Mouse (Mus musculus): Measurements from ENCODE around the gene Col13a1.

The Col13a1 gene

GRCm38 (mm10) chr10:61905308-61905707 is 73.6 kb downstream of the Col13a1 start:
- in situ Hi-C loops (cut with MboI), result no loop called here

GRCm38 (mm10) chr10:61898116-61898515 is 80.8 kb downstream of the Col13a1 start:
- in situ Hi-C loops (cut with MboI), result no loop called here

DNA sequence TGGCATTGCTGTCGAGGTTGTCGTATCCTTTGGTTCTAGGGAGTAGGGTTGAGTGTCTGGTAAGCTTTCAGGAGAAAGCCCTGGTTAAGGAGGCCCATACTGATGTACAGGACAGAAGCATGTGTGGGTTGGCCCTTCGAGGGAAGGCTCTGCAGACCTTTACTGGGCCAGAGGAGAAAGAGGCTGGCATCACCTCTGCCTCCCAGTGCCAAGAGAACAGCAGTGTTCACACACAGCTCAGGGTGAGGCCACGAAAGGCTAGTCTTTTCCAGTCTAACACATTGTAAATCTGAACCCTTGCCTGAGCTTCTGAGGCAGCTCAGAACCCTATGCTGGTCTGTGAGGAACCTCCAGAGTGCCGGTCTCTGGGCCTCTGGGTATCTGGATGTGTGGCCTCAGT is 84.3 kb downstream of the Col13a1 start:
- in situ Hi-C loops (cut with MboI), result no loop called here

DNA sequence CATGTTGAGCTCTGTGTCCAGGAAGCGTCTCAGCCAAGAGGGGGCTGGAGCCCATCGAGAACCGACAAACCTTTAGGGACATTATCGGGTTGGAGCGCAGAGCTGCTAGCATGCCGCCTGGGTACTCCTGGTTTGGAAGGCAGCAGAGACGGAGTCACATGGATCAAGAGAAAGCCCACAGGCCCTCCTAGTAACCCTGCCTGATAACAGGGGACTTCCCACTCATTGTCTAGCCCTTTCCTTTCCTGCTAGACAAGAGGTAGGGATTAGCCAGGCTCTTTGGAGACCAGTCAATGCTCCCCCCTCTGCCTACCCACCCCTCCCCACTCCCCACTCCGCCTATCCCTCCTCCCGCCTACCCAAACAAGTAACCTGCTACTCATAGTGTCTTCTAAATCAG is 87.8 kb downstream of the Col13a1 start:
- in situ Hi-C loops (cut with MboI), result no loop called here

DNA sequence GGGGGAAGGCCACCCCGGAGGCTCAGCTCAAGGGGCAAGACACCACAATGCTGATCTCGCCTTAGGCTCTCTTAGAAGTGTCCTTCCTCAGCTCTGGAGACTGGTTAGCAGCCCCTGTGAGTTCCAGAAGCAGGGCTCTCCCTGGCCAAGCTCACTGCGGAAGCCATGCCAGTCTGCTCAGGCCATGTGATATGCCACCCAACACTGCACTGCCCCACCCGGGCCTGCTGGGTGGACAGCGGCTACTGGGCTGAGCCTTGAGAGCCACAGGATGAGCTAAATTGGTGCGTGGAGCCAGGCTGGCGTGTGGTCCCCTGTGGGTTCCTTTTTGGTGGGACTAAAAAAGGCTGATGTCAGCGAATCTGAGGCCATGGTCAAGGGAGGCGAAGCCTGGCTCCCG is 88.6 kb downstream of the Col13a1 start:
- in situ Hi-C loops (cut with MboI), result no loop called here

DNA sequence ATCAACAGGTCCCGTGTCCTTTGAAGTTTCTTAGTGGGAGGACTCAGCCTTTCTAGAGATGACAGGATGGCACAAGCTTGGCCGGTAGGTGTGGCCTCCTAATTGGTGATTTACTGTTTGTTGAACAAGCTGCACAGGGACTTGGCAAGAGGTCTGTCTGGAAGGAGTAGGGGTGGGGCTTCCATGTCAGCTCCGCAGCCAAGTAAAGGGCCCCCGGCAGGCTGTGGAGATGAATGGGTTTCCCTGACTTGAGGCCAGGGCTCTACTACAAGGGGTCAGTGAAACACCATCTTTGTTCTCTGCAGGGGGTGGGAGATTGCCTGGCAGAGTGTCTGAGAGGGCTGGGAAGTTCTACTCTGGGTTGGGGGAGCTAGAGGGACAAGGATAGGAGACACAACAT is 99.5 kb downstream of the Col13a1 start:
- in situ Hi-C loops (cut with MboI), result no loop called here

- in situ Hi-C loops (cut with MboI), result no loop called here
These were observed 101.1 kb downstream of the Col13a1 start for GRCm38 (mm10) chr10:61877787-61878186.

DNA sequence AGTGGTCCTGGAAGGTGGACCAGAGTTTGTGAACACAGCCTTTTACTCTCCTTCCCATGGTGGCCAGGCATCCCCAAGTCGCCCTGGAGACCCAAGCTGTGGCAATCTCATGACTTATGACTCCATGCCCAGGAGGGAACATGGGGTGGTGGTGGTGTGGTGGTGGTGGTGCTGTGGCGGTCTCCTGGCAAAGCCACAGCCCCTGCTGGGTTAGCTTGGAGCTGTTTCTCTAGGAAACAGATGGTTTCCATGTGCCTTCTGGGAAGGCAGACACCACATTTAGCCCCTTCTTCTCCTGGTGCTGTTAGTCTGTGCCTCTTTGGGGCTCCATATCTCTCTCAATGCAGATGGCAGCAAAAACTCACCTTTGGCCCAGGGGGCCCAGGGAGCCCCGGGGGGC is 109.1 kb downstream of the Col13a1 start:
- in situ Hi-C loops (cut with MboI), result no loop called here

DNA sequence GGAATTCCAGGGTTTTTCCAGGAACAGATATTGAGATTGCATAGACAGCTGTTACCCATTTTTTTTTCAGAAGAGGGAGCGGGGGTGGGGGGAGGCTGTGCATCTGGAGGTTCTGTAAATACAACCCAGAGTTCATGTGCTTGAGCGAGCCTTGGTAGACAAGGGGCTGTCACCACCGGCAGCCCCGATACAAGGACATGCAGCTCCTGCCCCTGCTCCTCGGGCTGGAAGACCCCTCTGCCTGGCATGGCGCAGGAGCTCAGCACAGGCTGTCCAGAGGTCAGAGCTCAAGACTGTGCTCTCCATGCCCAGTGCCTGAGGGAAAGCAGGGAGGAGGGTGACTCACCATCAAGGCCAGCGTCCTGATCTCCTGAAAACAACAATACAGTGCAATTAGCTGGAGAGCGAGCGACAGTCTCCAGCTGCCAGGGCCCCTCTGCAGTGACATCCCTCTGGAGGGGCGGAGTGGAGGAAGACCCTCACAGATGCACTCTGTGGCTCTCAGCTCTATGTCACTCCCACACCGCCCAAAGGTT is 112.8 kb downstream of the Col13a1 start:
- in situ Hi-C loops (cut with MboI), result no loop called here

- in situ Hi-C loops (cut with MboI), result no loop called here
These were observed 119.5 kb downstream of the Col13a1 start for GRCm38 (mm10) chr10:61859451-61859850.

DNA sequence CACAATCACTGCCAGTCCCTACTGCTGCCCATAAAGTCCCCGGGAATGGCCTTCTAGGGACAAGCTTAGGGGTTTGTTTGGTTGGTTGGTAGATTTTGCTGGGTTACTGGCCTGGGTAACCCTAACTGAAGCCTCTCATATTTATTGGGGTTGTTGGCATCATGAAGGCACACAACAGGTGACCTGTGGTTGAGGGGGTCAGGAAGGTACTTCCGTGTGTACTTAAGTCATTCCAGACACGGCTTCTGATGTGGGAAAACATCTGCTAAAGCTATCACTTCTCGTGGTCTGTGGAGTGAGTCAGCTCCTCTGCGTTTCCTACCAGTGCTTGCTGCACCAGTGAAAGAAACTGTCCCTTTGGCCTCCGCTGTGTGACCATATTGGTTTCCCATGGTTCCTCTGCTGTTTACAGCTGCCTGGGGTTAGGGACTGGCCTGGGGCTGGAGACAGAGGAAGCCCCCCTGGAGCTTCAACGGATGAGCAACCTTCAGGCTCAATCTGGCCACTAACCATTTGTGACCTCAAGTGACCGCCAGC is 123.7 kb downstream of the Col13a1 start:
- in situ Hi-C loops (cut with MboI), result no loop called here

DNA sequence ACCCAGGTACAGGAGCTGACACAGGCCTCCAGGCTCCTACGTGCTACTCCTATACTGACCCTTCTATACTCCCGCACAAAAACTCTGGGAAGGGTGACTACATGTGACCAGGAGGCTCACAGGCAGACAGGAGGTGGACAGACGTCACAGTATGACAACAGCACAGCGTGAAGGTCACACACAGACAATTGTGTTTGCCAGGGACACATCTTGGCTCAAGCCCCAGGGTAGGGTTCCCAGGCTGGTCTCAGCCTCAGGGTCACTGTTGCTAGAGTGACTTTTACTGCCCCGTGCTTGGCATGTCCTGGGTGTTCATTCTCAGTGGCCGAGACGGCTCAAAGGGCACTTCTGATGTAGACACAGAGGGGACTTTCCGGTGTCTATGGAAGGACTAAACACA is 126.1 kb downstream of the Col13a1 start:
- in situ Hi-C loops (cut with MboI), result no loop called here

DNA sequence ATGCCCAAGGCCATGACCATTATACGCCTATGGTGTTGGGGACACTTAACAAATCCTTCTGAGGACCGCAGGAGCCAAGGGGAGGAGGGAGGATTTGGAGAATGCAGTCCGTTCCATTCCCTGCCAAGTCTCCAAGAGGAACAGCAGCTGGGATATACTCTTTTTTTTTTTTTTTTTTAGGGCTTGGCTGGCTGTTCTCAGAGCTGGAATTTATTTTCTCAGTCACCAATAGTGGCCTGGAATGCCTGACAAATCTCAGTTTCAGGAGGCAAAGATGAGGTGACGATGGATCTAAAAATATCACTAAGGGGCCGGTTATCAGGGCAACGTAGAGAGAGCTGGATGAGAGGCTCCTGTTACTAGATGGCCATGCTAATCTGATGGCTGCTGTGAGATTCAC is 130.4 kb downstream of the Col13a1 start:
- in situ Hi-C loops (cut with MboI), result no loop called here

DNA sequence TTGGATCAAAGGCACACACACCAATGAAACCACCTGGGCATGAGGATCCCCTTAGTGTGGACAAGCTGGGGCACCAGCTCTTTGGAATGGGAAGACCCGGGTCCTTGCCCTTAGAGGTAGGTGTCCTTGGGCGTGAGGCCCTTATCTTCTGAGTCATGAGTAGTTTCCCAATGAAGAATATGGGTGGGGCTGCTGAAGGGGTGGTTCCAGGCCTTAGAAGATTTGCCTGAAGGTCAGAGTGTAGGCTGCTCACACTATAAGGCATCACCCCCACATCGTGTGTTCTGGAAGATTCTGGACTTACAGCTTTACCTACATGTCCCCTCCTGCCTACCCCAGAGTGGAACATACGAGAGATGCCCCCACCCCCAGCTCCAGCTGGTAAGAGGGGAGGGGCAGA is 133.4 kb downstream of the Col13a1 start:
- in situ Hi-C loops (cut with MboI), result no loop called here

GRCm38 (mm10) chr10:61844475-61844874 is 134.4 kb downstream of the Col13a1 start:
- in situ Hi-C loops (cut with MboI), result no loop called here

- in situ Hi-C loops (cut with MboI), result no loop called here
These were observed 136.6 kb downstream of the Col13a1 start for GRCm38 (mm10) chr10:61842261-61842660.

- in situ Hi-C loops (cut with MboI), result no loop called here
These were observed 139.6 kb downstream of the Col13a1 start for GRCm38 (mm10) chr10:61839326-61839725.

GRCm38 (mm10) chr10:61838769-61839168 is 140.1 kb downstream of the Col13a1 start:
- in situ Hi-C loops (cut with MboI), result no loop called here

GRCm38 (mm10) chr10:61837286-61837685 is 141.6 kb downstream of the Col13a1 start:
- in situ Hi-C loops (cut with MboI), result no loop called here

DNA sequence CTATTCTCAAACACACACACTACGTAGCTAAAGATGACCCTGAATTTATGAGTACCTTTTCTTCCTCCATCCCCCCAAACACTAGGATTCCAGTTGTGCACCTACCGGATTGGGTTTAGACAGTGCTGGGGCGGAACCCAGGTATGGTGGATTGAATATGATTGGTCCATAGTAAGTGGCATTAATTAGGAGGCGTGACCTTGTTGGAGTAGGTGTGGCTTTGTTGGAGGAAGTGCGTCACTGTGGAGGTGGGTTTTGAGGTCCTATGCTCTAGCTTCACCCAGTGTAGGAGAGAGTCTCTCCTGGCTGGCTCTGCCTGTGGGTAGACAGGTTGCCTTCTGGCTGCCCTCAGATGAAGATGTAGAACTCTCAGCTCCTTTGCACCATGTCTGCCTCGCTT is 144.6 kb downstream of the Col13a1 start:
- in situ Hi-C loops (cut with MboI), result no loop called here

GRCm38 (mm10) chr10:61832713-61833112 is 146.2 kb downstream of the Col13a1 start:
- in situ Hi-C loops (cut with MboI), result no loop called here

DNA sequence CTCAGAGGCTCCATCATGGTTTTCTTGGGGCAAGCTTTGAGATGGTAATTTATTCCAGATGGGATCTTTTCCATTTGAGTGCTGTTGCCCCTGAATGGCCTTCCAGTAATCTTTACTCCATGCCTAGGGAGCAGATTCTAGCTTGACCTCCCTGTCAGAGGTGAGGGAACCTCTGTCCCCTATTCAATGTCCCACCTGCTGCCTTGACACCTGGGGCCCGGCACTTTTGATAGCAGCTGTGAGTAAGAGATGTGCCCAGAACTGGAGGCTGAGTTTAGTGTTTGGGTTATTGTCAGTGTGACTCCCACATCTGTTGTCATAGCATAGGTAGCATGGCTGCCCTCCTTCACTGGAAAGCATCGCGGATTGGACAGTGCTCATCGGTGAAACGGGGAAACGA is 147.2 kb downstream of the Col13a1 start:
- in situ Hi-C loops (cut with MboI), result no loop called here

- in situ Hi-C loops (cut with MboI), result no loop called here
These were observed 147.7 kb downstream of the Col13a1 start for GRCm38 (mm10) chr10:61831251-61831650.

DNA sequence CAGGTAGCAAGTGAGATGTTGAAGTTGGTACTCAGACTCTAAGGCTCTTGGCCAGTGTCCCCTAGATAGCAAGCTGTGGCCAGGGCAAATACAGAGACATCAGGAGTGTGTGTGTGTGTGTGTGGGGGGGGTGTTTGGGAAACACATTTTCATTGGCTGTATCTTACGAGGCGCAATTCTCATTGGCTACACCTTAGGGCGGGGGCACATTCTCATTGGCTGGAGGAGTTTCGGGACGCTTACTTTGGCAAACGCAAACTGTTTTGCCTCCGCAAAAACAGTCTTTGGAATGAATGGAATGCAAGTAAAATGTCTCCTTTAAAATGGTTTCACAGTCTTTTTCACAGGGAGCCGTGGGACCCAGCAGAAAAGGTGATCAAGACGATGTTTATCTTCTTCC is 148.1 kb downstream of the Col13a1 start:
- in situ Hi-C loops (cut with MboI), result no loop called here

Data from mature B cell (primary cell).